Mouse (Mus musculus): ENCODE measurements at regions not wholly inside any gene's neighbourhood (a gene's known extent, or its start where the extent isn't known, plus 50 kb on each side); places are given as distances from the start of the nearest gene placed in this dataset.

- H3K36me3 ChIP-seq (ENCODE audit: control insufficient read depth, insufficient read depth, low read length): no peaks in the 10 kb centered on the region
- H3K4me2 ChIP-seq (ENCODE audit: low read depth, low read length): no peak overlapping the region
- 73% methylated on average over 6 of the region's 6 CpGs for WGBS
- 0 out of 2 replicates have a peak, but pooled peaks cover 2% of the 10 kb centered on the region for H3K4me1 ChIP-seq (ENCODE audit: control insufficient read depth, insufficient read depth, low read length)
- H3K9ac ChIP-seq (ENCODE audit: low read depth, low read length): no peak overlapping the region
- no peak overlapping the region for H3K27ac ChIP-seq (replicated peaks; ENCODE audit: low read depth, low read length)
- H3K27me3 ChIP-seq (replicated peaks; ENCODE audit: control insufficient read depth, insufficient read depth, low read length): no peaks in the 10 kb centered on the region
- no peak for ATAC-seq (ENCODE audit: low read depth)
- no peaks in the 10 kb centered on the region for H3K9me3 ChIP-seq (ENCODE audit: control insufficient read depth, low read length)
- H3K4me3 ChIP-seq (ENCODE audit: low read depth, low read length): no peak overlapping the region
- DNase-seq (ENCODE audit: low spot score): no peak
These were observed 57.2 kb upstream of the Slc30a5 start for GRCm38 (mm10) chr13:100890457-100890856.

GRCm38 (mm10) chr13:100888481-100888880, 55.3 kb upstream of the Slc30a5 start:
- WGBS: 85% methylated on average over 5 of the region's 5 CpGs
- Histone ChIP-seq H3K4me2 (ENCODE audit: low read depth, low read length) (no peak overlapping the region), H3K27ac (replicated peaks; ENCODE audit: low read depth, low read length) (no peak overlapping the region), H3K36me3 (ENCODE audit: control insufficient read depth, insufficient read depth, low read length) (no peaks in the 10 kb centered on the region), H3K4me1 (ENCODE audit: control insufficient read depth, insufficient read depth, low read length) (0 out of 2 replicates have a peak, but pooled peaks cover 2% of the 10 kb centered on the region), H3K4me3 (ENCODE audit: low read depth, low read length) (no peak overlapping the region), H3K9me3 (ENCODE audit: control insufficient read depth, low read length) (no peaks in the 10 kb centered on the region), H3K27me3 (replicated peaks; ENCODE audit: control insufficient read depth, insufficient read depth, low read length) (no peaks in the 10 kb centered on the region), H3K9ac (ENCODE audit: low read depth, low read length) (no peak overlapping the region)
- no peak for ATAC-seq (ENCODE audit: low read depth)
- no peak for DNase-seq (ENCODE audit: low spot score)

- H3K4me3 ChIP-seq (ENCODE audit: low read depth, low read length): no peak overlapping the region
- H3K27me3 ChIP-seq (replicated peaks; ENCODE audit: control insufficient read depth, insufficient read depth, low read length): no peaks in the 10 kb centered on the region
- H3K4me2 ChIP-seq (ENCODE audit: low read depth, low read length): no peak overlapping the region
- H3K9me3 ChIP-seq (ENCODE audit: control insufficient read depth, low read length): no peaks in the 10 kb centered on the region
- ATAC-seq (ENCODE audit: low read depth): no peak
- 88% methylated on average over 8 of the region's 8 CpGs for WGBS
- H3K36me3 ChIP-seq (ENCODE audit: control insufficient read depth, insufficient read depth, low read length): no peaks in the 10 kb centered on the region
- DNase-seq (ENCODE audit: low spot score): no peak
- H3K4me1 ChIP-seq (ENCODE audit: control insufficient read depth, insufficient read depth, low read length): no peaks in the 10 kb centered on the region
- no peak overlapping the region for H3K27ac ChIP-seq (replicated peaks; ENCODE audit: low read depth, low read length)
- no peak overlapping the region for H3K9ac ChIP-seq (ENCODE audit: low read depth, low read length)
These were observed 50.5 kb upstream of the Slc30a5 start for GRCm38 (mm10) chr13:100883711-100884110.
